Mouse (Mus musculus): ENCODE measurements around the gene 4930404H24Rik. TPM values are rescaled to one million over a fixed set of nuclear protein-coding genes. Genes with fewer than 3 reads are reported as not detected.

The 4930404H24Rik gene
- polyA plus RNA-seq, 1 experiment from 2014 or later: not detected

- Histone ChIP-seq H3K27me3 (no peaks in the 10 kb centered on the region), H3K4me3 (replicated peaks) (no peak overlapping the region), H3K4me2 (no peak overlapping the region), H3K9me3 (replicated peaks) (no peaks in the 10 kb centered on the region), H3K36me3 (peaks cover 33% of the 10 kb centered on the region), H3K4me1 (replicated peaks) (peaks cover 85% of the 10 kb centered on the region), H3K9ac (peak overlapping the region; percentile 36; the same call in 1 of the 2 replicates), H3K27ac (peak overlapping the region; percentile 66)
- 69% methylated on average over 7 of the region's 7 CpGs for WGBS (ENCODE audit: insufficient replicate concordance)
- no peak for ATAC-seq (ENCODE audit: low read depth)
- DNase-seq: no peak
Observed at GRCm38 (mm10) chr2:153481108-153481860, 11.3 kb upstream of the 4930404H24Rik start.

- H3K27me3 ChIP-seq: no peaks in the 10 kb centered on the region
- no peak for DNase-seq
- H3K27ac ChIP-seq: peak overlapping the region; percentile 66
- H3K4me1 ChIP-seq (replicated peaks): peaks cover 80% of the 10 kb centered on the region
- WGBS (ENCODE audit: insufficient replicate concordance): 80% methylated on average over 2 of the region's 2 CpGs
- H3K9ac ChIP-seq: 0 out of 2 replicates have a peak overlapping the region, but pooled peaks have one; percentile 36
- peaks cover 28% of the 10 kb centered on the region for H3K36me3 ChIP-seq
- ATAC-seq (ENCODE audit: low read depth): no peak
- H3K9me3 ChIP-seq (replicated peaks): no peaks in the 10 kb centered on the region
- no peak overlapping the region for H3K4me2 ChIP-seq
- H3K4me3 ChIP-seq (replicated peaks): no peak overlapping the region
Observed at GRCm38 (mm10) chr2:153481861-153482120, 10.8 kb upstream of the 4930404H24Rik start.

DNA sequence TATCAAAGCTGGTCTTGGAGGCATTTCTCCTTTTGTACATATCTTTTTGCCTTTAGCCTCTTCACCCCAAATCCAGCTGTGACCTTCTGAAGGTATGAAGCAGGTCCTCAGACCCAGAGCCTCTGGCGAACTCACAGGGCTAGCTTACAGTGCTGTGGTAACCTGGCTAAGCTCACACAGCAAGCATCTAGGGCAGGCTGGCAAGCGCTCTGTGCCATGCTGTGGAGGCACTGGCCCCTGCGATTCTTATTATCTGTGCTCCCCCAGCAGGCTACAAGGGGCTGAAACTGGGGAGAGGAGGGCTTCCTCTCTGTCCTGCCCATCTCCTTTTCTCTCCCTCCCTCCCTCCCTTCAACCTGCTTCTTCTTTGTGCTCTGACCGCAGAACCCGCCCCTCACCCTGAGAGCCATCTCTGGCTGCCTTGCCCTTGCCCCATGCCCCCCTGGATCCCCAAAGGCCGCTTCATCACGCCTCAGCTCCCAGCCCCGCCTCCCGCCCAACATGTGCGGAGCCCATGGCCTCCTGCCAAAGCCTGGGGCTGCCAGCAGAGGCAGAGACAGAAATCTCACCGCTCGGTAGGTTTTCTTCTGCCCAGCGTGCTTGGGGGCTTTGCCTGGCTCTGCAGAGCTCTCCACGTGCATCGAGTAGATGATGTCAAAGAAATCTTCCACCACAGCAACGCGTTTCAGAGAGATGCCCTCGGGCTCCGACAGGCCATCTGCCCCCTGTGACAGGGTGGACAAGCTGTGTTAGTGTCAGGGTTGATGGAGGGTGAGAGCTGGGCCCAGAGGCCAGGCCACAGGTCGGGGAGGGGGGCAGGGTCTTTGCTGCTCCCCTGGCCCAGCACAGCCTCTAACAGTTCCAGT lies 9.2 kb upstream of the 4930404H24Rik start:
- H3K4me3 ChIP-seq (replicated peaks): peak overlapping the region; percentile 13
- peak overlapping the region; percentile 46 for H3K4me2 ChIP-seq
- H3K36me3 ChIP-seq: peaks cover 16% of the 10 kb centered on the region
- H3K4me1 ChIP-seq (replicated peaks): peaks cover 71% of the 10 kb centered on the region
- DNase-seq (peak; percentile 55), ATAC-seq (ENCODE audit: low read depth) (peak; percentile 83)
- H3K9me3 ChIP-seq (replicated peaks): no peaks in the 10 kb centered on the region
- H3K9ac ChIP-seq: peak overlapping the region; percentile 66
- H3K27ac ChIP-seq: peak overlapping the region; percentile 88
- no peaks in the 10 kb centered on the region for H3K27me3 ChIP-seq
- 9% methylated on average over 20 of the region's 20 CpGs for WGBS (ENCODE audit: insufficient replicate concordance)

GRCm38 (mm10) chr2:153484071-153484470 lies 8.5 kb upstream of the 4930404H24Rik start:
- H3K27ac ChIP-seq: peak overlapping the region; percentile 88
- H3K9me3 ChIP-seq (replicated peaks): no peaks in the 10 kb centered on the region
- WGBS (ENCODE audit: insufficient replicate concordance): 71% methylated on average over 4 of the region's 4 CpGs
- no peaks in the 10 kb centered on the region for H3K27me3 ChIP-seq
- DNase-seq (no peak), ATAC-seq (ENCODE audit: low read depth) (no peak)
- peaks cover 71% of the 10 kb centered on the region for H3K4me1 ChIP-seq (replicated peaks)
- H3K36me3 ChIP-seq: peaks cover 16% of the 10 kb centered on the region
- peak overlapping the region; percentile 46 for H3K4me2 ChIP-seq
- H3K4me3 ChIP-seq (replicated peaks): peak overlapping the region; percentile 13; the same call in 1 of the 2 replicates
- H3K9ac ChIP-seq: peak overlapping the region; percentile 66

- no peaks in the 10 kb centered on the region for H3K27me3 ChIP-seq
- H3K4me3 ChIP-seq (replicated peaks): no peak overlapping the region
- H3K4me2 ChIP-seq: peak overlapping the region; percentile 98
- ATAC-seq (ENCODE audit: low read depth) (no peak), DNase-seq (no peak)
- no peaks in the 10 kb centered on the region for H3K9me3 ChIP-seq (replicated peaks)
- 84% methylated on average over 1 of the region's 1 CpGs for WGBS (ENCODE audit: insufficient replicate concordance)
- no peaks in the 10 kb centered on the region for H3K36me3 ChIP-seq
- peak overlapping the region; percentile 99 for H3K27ac ChIP-seq
- peaks cover 69% of the 10 kb centered on the region for H3K4me1 ChIP-seq (replicated peaks)
- peak overlapping the region; percentile 94 for H3K9ac ChIP-seq
Observed at GRCm38 (mm10) chr2:153490116-153490515, 2.5 kb upstream of the 4930404H24Rik start.

- 20% methylated on average over 5 of the region's 5 CpGs for whole genome bisulfite sequencing (ENCODE audit: insufficient replicate concordance)
- Histone ChIP-seq H3K27ac (peak overlapping the region; percentile 99), H3K9ac (peak overlapping the region; percentile 94), H3K4me2 (peak overlapping the region; percentile 98), H3K4me1 (replicated peaks) (peaks cover 73% of the 10 kb centered on the region), H3K36me3 (no peaks in the 10 kb centered on the region), H3K9me3 (replicated peaks) (no peaks in the 10 kb centered on the region), H3K4me3 (replicated peaks) (peak overlapping the region; percentile 75), H3K27me3 (no peaks in the 10 kb centered on the region)
- ATAC-seq (ENCODE audit: low read depth) (no peak), DNase-seq (peak; percentile 45)
Observed at GRCm38 (mm10) chr2:153490940-153491339, 1.6 kb upstream of the 4930404H24Rik start.

DNA sequence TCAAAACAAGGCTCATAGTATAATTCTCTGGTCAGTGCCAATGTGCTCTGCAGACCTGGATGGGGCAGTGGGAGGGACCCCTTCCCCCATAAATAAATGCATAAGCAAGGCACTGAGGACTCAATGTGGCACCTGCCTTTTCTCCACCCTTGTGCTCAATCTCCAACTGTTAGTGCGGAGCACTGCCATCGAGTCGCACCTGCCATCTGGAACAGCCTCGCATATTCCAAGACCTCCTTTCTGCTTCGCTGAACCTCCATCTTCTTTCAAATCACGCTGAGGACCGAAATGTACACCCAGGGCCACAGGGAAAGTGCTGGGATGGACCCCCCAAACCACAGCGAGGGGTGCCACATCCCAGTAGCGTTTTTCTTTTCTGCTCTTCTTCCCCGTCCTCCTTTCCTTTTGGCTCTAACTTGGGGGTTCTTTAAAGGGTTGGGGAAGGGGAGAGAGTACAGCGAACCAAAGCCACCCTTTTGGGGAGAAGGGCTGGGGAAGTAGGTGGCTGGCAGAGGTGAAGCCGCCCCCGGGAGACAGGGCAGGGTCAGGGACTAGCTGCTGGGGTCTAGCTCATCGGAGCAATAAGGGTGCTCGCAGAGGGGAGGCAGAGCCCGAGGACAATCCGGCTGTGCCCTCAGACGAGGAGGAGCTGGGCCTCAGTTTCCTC lies 945 bp upstream of the 4930404H24Rik start:
- Histone ChIP-seq H3K36me3 (no peaks in the 10 kb centered on the region), H3K4me2 (peak overlapping the region; percentile 98), H3K9ac (peak overlapping the region; percentile 94), H3K27ac (peak overlapping the region; percentile 99), H3K9me3 (replicated peaks) (no peaks in the 10 kb centered on the region), H3K27me3 (no peaks in the 10 kb centered on the region), H3K4me3 (replicated peaks) (peak overlapping the region; percentile 75), H3K4me1 (replicated peaks) (peaks cover 80% of the 10 kb centered on the region)
- DNase-seq (no peak), ATAC-seq (ENCODE audit: low read depth) (no peak)
- 29% methylated on average over 18 of the region's 18 CpGs for WGBS (ENCODE audit: insufficient replicate concordance)

DNA sequence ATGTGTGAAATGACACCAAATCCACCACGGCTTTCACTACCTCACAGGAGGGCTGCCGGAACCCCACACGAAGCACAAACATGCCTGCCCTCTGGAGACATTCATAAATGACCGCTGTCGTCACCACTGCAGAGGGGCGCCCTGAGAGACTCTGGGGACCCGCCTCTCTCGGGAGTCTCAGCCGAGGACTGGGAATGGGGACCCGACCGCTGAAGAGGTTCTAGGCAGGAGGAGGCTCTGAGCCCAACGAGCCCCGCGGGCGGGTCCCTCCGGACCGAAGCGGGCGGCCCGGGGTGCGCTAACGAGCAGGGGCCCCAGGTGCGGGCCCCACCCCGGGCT lies 442 bp upstream of the 4930404H24Rik start:
- peak overlapping the region; percentile 94 for H3K9ac ChIP-seq
- no peaks in the 10 kb centered on the region for H3K27me3 ChIP-seq
- H3K4me3 ChIP-seq (replicated peaks): peak overlapping the region; percentile 75
- 2% methylated on average over 22 of the region's 24 CpGs for WGBS (ENCODE audit: insufficient replicate concordance)
- no peaks in the 10 kb centered on the region for H3K36me3 ChIP-seq
- peak overlapping the region; percentile 99 for H3K27ac ChIP-seq
- H3K4me1 ChIP-seq (replicated peaks): peaks cover 85% of the 10 kb centered on the region
- ATAC-seq (ENCODE audit: low read depth): no peak
- peak overlapping the region; percentile 98 for H3K4me2 ChIP-seq
- no peaks in the 10 kb centered on the region for H3K9me3 ChIP-seq (replicated peaks)
- DNase-seq: peak; percentile 40

- Histone ChIP-seq H3K4me2 (peak overlapping the region; percentile 98), H3K36me3 (no peaks in the 10 kb centered on the region), H3K27ac (peak overlapping the region; percentile 99), H3K4me3 (replicated peaks) (peak overlapping the region; percentile 75), H3K9me3 (replicated peaks) (no peaks in the 10 kb centered on the region), H3K9ac (peak overlapping the region; percentile 94), H3K4me1 (replicated peaks) (peaks cover 95% of the 10 kb centered on the region), H3K27me3 (no peaks in the 10 kb centered on the region)
- ATAC-seq (ENCODE audit: low read depth) (no peak), DNase-seq (no peak)
- 14% methylated on average over 2 of the region's 2 CpGs for WGBS (ENCODE audit: insufficient replicate concordance)
Observed at GRCm38 (mm10) chr2:153493393-153493731, 772 bp downstream of the 4930404H24Rik start.

DNA sequence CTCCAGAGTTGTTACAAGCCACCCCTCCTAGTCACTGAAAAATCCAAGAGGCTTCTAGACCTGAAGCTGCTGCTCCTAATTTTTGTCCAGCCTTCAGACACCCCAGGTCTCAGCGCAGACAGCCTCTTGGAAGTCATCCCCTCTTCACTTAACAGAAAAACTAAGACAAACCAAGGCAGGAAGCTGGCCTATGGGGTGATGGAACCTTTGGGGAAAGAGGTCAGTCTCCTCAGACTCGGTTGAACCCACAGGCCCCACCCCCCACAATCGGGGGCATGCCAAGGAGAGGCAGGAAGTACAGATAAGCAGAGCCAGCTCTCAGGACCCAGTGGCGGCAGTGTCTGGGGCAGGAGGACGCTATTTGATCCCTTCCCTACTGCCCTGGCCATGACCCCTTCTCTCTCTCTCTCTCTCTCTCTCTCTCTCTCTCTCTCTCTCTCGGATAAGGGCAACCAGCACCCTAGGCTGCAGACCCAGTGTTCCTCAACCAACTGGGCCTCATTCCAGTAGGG lies 1.2 kb downstream of the 4930404H24Rik start:
- H3K9ac ChIP-seq: peak overlapping the region; percentile 94
- no peaks in the 10 kb centered on the region for H3K9me3 ChIP-seq (replicated peaks)
- no peaks in the 10 kb centered on the region for H3K27me3 ChIP-seq
- WGBS (ENCODE audit: insufficient replicate concordance): under 1% methylated on average over 6 of the region's 6 CpGs
- peak overlapping the region; percentile 75 for H3K4me3 ChIP-seq (replicated peaks)
- peak overlapping the region; percentile 99 for H3K27ac ChIP-seq
- DNase-seq (peak; percentile 81), ATAC-seq (ENCODE audit: low read depth) (peak; percentile 61)
- H3K4me2 ChIP-seq: peak overlapping the region; percentile 98
- H3K4me1 ChIP-seq (replicated peaks): peaks cover 95% of the 10 kb centered on the region
- H3K36me3 ChIP-seq: no peaks in the 10 kb centered on the region

GRCm38 (mm10) chr2:153494293-153494811 lies 1.8 kb downstream of the 4930404H24Rik start:
- 5% methylated on average over 9 of the region's 9 CpGs for WGBS (ENCODE audit: insufficient replicate concordance)
- ATAC-seq (ENCODE audit: low read depth) (peak; percentile 16), DNase-seq (peak; percentile 46)
- Histone ChIP-seq H3K27me3 (no peaks in the 10 kb centered on the region), H3K36me3 (no peaks in the 10 kb centered on the region), H3K4me3 (replicated peaks) (peak overlapping the region; percentile 75), H3K9me3 (replicated peaks) (no peaks in the 10 kb centered on the region), H3K4me1 (replicated peaks) (peaks cover 95% of the 10 kb centered on the region), H3K4me2 (peak overlapping the region; percentile 98), H3K9ac (peak overlapping the region; percentile 94), H3K27ac (peak overlapping the region; percentile 99)
